Mouse (Mus musculus) urinary bladder, postnatal 25 days (tissue): ENCODE results near the gene Wdr17.

Experiments
- DNase-seq: peaks from one replicate; pipeline ENCODE4 v3.0.0; 2022; ENCODE audit warnings: low spot score

Wdr17 gene

DNA sequence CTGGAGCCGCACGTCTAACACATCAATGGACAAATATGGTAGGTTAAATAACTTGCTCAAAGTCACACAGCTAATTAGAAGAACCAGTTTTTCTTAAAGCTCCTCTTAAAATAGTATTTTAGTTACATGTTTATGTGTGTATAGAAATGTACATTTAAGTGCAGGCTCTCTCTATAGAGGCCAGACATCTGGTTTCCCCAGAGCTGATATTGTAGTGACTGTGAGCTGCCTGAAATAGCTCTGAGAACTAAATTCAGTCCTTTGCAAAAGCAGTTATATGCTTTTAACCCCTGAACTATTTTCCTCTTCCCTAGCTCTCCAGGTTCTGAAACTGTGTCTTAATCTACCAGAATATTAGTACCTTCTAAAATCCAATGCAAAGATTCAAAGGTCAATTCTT lies 289.6 kb downstream of the Wdr17 start:
- no peak for DNase-seq

DNA sequence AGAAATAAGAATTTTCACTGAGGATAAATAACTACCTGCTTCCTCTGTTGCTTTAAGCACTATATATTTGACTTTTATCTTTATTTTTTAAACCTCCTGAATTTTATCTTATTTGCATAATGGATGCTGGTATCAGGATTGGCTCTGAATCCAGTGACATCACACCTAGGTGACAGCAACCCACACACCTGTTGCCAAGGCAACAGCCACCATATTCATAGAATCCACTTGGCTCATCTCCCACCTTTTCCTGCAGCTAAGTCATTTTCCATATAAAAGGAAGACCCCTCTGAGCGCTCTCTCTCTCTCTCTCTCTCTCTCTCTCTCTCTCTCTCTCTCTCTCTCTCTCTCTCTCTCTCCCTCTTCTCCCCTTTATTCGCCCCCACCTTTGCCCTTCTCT lies 290.0 kb downstream of the Wdr17 start:
- no peak for DNase-seq

DNA sequence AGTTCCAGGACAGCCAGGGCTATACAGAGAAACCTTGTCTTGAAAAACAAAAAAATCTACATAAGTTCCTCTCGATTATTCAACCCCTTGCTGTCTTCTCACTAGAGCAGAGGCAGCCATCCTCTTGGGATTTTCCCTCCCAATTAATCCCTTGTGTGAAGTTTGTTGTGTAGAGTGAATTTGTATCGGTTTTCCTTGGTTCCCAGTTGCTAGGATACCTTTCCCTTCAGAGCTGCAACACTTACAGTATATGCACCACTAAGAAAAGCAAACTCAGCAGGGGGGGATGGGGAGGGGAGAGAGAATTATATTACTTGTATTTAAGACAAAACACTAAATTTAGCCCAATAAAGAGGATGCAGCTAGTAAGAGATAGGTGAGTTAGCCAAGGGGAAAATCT lies 290.9 kb downstream of the Wdr17 start:
- no peak for DNase-seq

DNA sequence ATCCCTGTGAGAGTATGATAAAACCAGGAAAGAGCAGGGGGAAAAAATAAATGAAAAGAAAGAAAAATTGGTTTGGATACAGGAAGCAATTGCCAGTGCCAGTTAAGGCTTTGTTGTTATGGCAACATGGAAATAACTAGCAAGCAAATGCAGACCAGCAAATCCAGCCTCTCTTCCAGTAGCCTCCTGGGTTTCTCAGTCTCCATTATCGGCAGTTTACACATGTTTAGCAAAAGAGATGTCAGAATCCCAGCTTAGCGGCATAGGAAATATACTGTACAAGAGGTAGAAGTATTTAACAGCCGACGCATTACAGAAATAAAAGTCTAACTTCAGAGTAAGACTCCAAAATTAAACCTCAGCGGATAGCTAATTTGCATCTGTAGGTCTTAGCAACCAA lies 292.4 kb downstream of the Wdr17 start:
- no peak for DNase-seq

DNA sequence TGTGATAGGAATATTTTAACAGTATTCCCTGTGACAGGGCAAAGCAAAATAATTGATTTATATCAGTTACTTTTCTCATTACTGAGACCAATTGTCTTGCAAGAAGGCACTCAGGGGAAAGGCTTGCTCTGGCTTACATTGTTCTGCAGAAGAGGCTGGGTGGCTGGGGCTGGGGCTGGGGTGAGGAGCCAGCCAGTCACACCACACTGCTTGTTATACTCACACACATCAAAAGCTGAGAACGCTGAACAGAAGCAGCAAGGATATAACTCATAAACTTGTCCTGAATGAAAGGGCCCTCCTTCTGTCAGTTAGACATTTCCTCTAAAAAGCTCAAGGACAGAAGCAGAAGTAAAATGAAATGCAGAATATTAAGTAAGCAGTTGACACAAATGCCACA lies 304.1 kb downstream of the Wdr17 start:
- no peak for DNase-seq

DNA sequence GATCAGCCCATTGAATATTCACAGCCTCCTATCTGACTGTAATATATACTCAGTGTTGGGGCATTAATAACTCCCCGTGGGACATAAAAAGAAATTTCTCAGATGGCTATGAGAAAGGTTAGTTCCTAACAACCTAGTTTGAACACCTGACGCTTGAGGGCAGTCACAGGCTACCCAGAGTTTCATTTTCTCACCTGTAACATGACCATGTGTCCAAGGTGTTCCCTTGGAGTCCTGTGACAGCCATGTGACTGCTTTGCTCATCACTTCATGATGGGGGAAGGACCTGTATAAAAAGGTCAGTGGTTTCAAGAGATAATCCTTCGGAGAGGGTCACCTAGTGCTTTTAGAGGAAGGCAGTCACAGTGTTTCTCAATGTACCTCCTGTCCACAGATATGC lies 305.5 kb downstream of the Wdr17 start:
- DNase-seq = no peak
